In the genomic region with DNA sequence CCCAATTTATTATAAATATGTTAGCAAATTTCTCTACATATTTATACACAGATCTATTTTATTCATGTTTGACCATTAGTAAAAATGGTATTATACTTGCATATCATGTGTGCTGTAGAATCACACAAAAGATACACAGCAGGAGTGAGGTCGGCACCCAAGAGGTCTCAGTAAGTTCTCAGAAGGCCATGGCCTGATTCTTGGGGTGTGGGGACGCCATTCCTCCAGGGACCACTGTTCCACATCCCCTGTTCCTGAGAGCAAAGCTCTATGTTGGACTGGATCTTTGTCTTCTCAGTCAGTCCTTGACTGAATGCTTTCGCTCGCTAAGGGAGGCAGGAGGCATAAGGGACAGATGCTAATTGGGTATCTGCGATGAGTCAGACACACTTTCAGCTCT, we compare ENCODE assay signal across 15 mouse cellular contexts. TPM values are rescaled to one million over a fixed set of nuclear protein-coding genes. Genes with fewer than 3 reads are reported as not detected.
"Had no signal": no experiment of that assay in that cellular context is flagged by ENCODE, and none has a peak within 500 bp of the region (broad histone marks: within the 10 kb centered on the region; RNA-seq: fewer than 3 reads in every experiment).

TSS of gene Clic6 (plus strand) at position 301 of the 400 bp plus-strand sequence.

- H3K36me3 ChIP-seq: limb, embryonic 10.5 days; liver, embryonic 15.5 days; midbrain, embryonic 15.5 days; neural tube, embryonic 13.5 days had no signal

- H3K9me3 ChIP-seq: limb, embryonic 10.5 days; liver, embryonic 15.5 days; midbrain, embryonic 15.5 days; neural tube, embryonic 13.5 days had no signal

- H3K4me2 ChIP-seq: liver, embryonic 11.5 days; liver, embryonic 15.5 days; lung, embryonic 14.5 days; midbrain, embryonic 11.5 days; midbrain, embryonic 15.5 days; neural tube, embryonic 13.5 days had no signal

- H3K27ac ChIP-seq: left cerebral cortex, adult 2 months; limb, embryonic 10.5 days; liver, embryonic 15.5 days; macrophage; midbrain, embryonic 15.5 days; neural tube, embryonic 13.5 days had no signal

- H3K9ac ChIP-seq: liver, embryonic 15.5 days; lung, embryonic 14.5 days; midbrain, embryonic 15.5 days; neural tube, embryonic 13.5 days had no signal

- ATAC-seq: midbrain, embryonic 15.5 days had no signal

- DNase-seq: kidney, adult 18-20 months; kidney, postnatal 25 days; lung, embryonic 14.5 days; right cerebral cortex, postnatal 14 days; thymus, adult 2 months; thymus, postnatal 25 days had no signal

- H3K4me3 ChIP-seq: left cerebral cortex, adult 2 months; limb, embryonic 10.5 days; liver, embryonic 15.5 days; megakaryocyte, embryonic 14.5 days; midbrain, embryonic 15.5 days; neural tube, embryonic 13.5 days had no signal

- H3K27me3 ChIP-seq: midbrain, embryonic 15.5 days; neural tube, embryonic 13.5 days had no signal

- H3K4me1 ChIP-seq: limb, embryonic 10.5 days; midbrain, embryonic 15.5 days; neural tube, embryonic 13.5 days had no signal

RNA-seq across cellular contexts. Expression of gene Clic6, which starts in this region (rescaled TPM):
- polyA plus RNA-seq: macrophage had no signal
